Mouse (Mus musculus) liver, adult 10 weeks (tissue): ENCODE measurements around the gene Kcnh5. TPM values are rescaled to one million over a fixed set of nuclear protein-coding genes. Genes with fewer than 3 reads are reported as not detected.

Experiments used
- polyA plus RNA-seq: library from polyadenylated mRNA; stranded (reverse); fragments of 350-450 nt; fragmentation: Illumina TruSeq; extraction: RNeasy Lipid Tissue Mini Kit (QIAGEN cat#74804); gene quantifications from one replicate; pipeline ENCODE4 v1.2.3, GENCODE M21; 2014; ENCODE audit warnings: low read depth, low replicate concordance

Kcnh5 gene
- polyA plus RNA-seq, result not detected

GRCm38 (mm10) chr12:75176691-75177645, at the start of gene Kcnh5:
TSS of gene Kcnh5 (minus strand) at chr12:75177332.

Other genes starting within 250 kb of the Kcnh5 start
- 4.8 TPM for gene Rhoj, start 131.0 kb upstream of the Kcnh5 start, polyA plus RNA-seq
- not detected for gene Gphb5, start 239.4 kb upstream of the Kcnh5 start, polyA plus RNA-seq